Mouse (Mus musculus) megakaryocyte, embryonic 14.5 days (primary cell): Measurements from ENCODE around the gene B3gnt9.

Experiments used
- FLI1 ChIP-seq: IDR thresholded peaks from 2 replicates; pipeline ENCODE4 v1.6.1; 2012; ENCODE audit warnings: low read length, inconsistent platforms, mixed read lengths
- GATA1 ChIP-seq: IDR thresholded peaks from 3 replicates; pipeline ENCODE4 v1.6.1; 2012; ENCODE audit warnings: mixed read lengths, low read length, inconsistent platforms, borderline replicate concordance

- TF ChIP-seq GATA1 (no peak), FLI1 (no peak)
Observed at GRCm38 (mm10) chr8:105224413-105225271, 30.3 kb downstream of the B3gnt9 start, which contains the start of gene D230025D16Rik.
